Mouse (Mus musculus): ENCODE results near the gene Prlr.

The Prlr gene

GRCm38 (mm10) chr15:10332566-10332965, 155.5 kb downstream of the Prlr start:
- DNase-seq: peak in 1 of 2 experiments; percentile 63

GRCm38 (mm10) chr15:10338606-10339005, 161.6 kb downstream of the Prlr start:
- DNase-seq: no peak

GRCm38 (mm10) chr15:10347044-10347443, 170.0 kb downstream of the Prlr start:
- peak; percentile 25 to 34 for DNase-seq

- DNase-seq: peak; percentile 80 to 82
Observed at GRCm38 (mm10) chr15:10358039-10358948, 181.3 kb downstream of the Prlr start, which contains the start of gene Agxt2. TSS of gene Agxt2 (plus strand) at chr15:10358532.

- DNase-seq: peak in 1 of 2 experiments; percentile 34
Observed at GRCm38 (mm10) chr15:10366331-10366730, 189.3 kb downstream of the Prlr start.

GRCm38 (mm10) chr15:10375404-10375803, 198.4 kb downstream of the Prlr start:
- no peak for DNase-seq

GRCm38 (mm10) chr15:10378338-10378959, 201.4 kb downstream of the Prlr start:
- DNase-seq: no peak

- no peak for DNase-seq
Observed at GRCm38 (mm10) chr15:10379757-10380458, 202.9 kb downstream of the Prlr start.

- DNase-seq: no peak
Observed at GRCm38 (mm10) chr15:10387263-10387662, 210.2 kb downstream of the Prlr start.
